Mouse (Mus musculus) cortical plate, adult 2 months (tissue): ENCODE data around the gene Adat1.

Source experiments
- CTCF ChIP-seq: fragments of 200-500 bp; IDR thresholded peaks from 2 replicates; pipeline ENCODE4 v1.5.1; 2011; ENCODE audit warnings: mild to moderate bottlenecking, control low read depth, low read length; ENCODE audit not compliant: insufficient read depth; ENCODE audit errors: extremely low read depth
- POLR2A ChIP-seq: fragments of 200-500 bp; IDR thresholded peaks from 2 replicates; pipeline ENCODE4 v1.6.1; 2011; ENCODE audit warnings: mild to moderate bottlenecking, low read length, control low read depth; ENCODE audit not compliant: insufficient read depth; ENCODE audit errors: extremely low read depth

DNA sequence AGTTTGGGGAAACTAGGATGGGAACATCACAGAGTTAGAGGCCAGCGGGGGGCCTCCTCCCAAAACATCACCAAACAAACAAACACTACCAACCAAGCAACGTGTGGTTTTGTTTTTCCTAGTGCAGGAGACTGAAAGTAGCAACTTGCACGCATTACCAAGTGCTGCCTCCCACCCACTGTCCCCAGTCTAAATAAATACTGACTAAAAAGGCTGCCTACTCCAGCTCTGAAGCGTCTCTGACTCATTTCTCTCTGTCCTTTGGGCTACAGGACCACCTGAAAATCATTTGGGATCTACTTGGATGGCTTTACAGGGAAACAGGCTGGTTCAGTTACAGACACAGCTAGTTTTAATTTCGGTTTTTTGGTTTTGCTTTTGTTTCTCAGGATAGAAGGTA is 27.8 kb downstream of the Adat1 start:
- TF ChIP-seq POLR2A (no peak), CTCF (no peak)
